Mouse (Mus musculus) left cerebral cortex, postnatal 4 days (tissue): ENCODE data around the gene Bend5. TPM values are rescaled to one million over a fixed set of nuclear protein-coding genes. Genes with fewer than 3 reads are reported as not detected.

Experiments used
- DNase-seq: peaks from one replicate; pipeline ENCODE4 v3.0.0-alpha.2; 2022
- intact Hi-C: fragments of 180-260 bp; cut with DNase I; formaldehyde crosslinking; loops from one replicate; pipeline ENCODE4 v1.15.1; 2025
- total RNA-seq, 2 experiments: library from RNA; stranded (reverse); gene quantifications; 2 replicates each; pipeline ENCODE4 v1.2.3; 2021

The Bend5 gene
- total RNA-seq, 2 experiments from 2014 or later, result 25.4 to 28.5 TPM

DNA sequence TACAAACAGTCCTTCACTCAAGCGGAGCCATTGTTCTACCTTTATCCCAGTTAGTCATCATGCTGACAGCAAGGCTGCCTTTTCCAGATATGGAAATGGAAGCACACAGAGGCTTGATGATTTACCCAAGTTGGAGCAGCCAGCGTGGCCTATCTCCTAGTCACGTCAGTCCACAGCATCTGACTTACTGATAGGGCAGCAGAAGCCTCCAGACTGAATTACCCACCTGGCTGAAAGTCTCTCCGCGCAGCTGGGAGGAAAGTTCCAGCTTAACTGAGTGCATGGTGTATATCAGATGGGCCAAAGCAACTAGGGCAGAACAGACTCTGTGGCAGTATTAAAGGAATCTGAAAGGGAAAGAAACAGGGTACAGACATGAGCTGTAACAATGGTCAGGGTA, 68.7 kb downstream of the Bend5 start:
- DNase-seq, result no peak
- intact Hi-C loops, result no loop called here

DNA sequence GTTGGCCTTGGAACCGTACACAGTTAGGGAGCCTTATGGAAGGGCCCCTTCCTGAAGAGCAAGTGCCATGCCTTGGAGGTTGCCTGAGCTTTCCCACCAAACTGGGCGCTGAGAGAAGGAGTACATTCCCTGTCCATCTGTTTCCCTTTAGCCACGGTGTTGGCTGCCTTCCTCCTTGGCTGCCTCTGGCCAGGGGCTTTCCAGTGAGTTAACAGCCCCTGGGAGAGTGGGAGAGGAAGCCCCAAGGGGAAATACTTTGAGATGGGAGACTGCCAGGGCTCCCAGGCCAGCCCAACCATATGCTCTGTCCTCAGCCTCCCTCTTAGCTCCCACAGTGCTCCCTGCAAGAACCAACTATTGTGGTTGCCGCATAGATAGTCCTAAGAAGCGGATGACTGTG, 70.4 kb downstream of the Bend5 start:
- peak; percentile 67 for DNase-seq
- intact Hi-C loops, result no loop called here

DNA sequence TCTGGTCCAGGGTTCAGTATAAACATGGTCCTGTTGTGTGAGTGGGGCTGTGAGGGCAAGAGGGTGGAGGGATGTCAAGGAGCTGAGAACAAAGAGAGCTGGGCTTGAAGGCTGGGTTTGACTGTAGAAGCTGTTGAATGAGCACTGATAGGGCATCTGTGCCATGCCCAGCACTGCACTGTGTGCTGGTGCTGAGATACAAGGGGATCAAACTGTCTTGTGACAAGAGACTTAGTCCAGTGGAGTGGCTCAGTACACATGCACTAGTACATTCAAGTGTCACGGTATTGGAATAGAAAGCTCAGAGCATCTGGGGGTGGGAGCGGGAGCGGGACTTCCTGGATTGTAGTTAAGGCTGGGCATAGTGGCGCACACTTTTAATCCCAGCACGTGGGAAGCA, 71.4 kb downstream of the Bend5 start:
- intact Hi-C loops, result no loop called here
- no peak for DNase-seq

DNA sequence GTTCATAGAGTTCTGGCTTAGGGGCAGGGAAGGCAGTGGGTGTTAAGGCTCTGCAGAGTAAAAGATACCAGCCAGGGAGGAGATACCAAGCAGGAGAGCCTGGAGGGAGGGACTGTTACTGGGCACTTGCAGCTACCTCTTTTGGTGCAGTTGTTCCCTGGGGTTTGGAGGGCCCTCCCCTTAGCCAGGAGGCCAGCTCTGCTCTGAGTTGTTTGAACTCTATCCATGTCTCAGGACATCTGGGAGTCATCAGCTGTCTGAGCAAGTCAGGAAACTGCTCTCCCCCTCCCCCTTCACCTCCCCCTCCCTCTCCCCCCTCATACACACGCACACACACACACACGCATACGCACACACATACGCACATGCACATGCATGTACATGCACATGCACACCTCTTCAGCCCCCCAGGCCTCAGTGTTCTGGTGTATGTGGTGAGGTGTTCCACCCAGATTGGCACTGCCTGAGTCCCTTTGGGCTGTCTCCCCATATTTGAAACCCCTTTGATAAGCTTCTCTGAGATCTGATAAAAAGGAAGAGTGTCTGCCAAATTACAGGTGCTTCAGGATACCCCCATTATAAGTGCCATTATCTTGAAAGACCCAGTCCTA, 72.5 kb downstream of the Bend5 start:
- intact Hi-C loops, result no loop called here
- no peak for DNase-seq

DNA sequence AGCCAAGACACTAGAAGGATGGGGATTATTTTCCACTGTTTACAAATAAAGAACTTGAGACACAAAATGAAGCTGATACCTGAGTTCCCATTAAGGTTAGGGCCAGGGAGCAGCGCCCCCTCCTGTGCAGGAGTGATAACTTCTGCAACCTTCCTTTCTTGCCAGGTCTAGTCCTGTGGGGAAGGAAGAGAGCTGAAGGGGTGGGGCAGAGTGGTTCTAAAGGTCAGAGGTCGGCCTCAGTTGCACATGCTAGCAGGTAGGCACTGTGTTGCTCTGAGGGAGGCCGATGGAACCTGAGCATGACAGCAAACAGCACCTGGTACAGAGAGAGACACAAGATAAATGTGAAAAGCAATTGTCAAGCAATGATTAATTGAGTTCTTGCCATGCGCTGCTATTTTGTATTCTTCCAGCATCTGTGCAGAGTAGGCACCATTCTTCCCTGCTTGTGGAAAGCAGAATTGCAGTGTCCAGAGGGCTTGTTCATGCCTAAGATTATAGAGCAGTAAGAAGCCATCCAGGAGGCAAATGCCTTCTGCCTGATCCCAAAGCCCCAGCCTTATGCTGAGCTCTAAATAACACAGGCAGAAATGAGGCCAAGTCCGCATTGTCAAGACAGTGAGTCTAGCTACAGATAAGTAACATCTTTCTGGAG, 79.1 kb downstream of the Bend5 start:
- intact Hi-C loops, result no loop called here
- DNase-seq, result peak; percentile 10

DNA sequence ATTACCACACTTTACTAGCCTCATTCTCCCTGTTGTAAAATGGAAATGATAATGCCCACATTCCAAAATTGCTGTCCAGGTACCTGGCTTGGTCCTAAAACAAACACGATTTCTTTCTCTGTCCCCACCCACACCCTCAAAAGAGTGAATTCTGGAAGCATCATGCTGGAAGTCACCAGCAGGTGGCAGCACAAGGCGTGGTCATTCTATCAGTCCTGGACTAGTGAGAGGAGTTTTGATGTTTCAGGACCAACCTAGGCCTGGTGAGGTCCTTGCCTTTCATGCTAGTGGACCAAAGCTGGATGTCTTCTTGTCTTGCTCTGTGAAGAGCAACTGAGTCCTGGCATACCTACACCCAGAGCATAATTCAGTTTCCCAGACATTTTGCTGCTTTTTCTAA, 81.1 kb downstream of the Bend5 start:
- peak; percentile 82 for DNase-seq
- intact Hi-C loops, result loop anchor here (2.0 kb wide), 1 partner anchor 131 kb away; no protein-coding TSS in a partner anchor

DNA sequence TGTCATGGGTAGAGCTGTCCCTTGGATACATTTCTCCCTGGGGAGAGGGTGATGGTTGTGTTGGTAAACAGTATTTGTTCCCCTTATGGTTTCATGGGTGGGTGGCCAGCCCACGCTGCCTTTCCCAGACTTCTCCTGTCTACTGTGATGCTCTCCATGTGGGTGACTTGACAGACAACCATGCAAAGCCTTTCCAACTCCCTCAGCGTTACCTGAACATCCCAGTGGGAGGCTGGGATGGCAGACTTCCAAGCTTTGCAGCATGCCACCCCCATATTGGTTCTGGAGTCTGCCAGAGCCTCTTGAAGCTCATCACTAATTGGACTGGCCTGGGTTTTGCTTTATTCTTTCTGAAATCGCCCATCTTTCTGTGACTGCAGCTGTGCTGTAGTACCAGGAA, 83.9 kb downstream of the Bend5 start:
- intact Hi-C loops, result no loop called here
- no peak for DNase-seq

- intact Hi-C loops, result no loop called here
Observed at GRCm38 (mm10) chr4:111501441-111501840, 86.6 kb downstream of the Bend5 start.

GRCm38 (mm10) chr4:111502965-111503727, 88.3 kb downstream of the Bend5 start:
- DNase-seq, result no peak
- intact Hi-C loops, result no loop called here

More at GRCm38 (mm10) chr4:111501441-111501840, 86.6 kb downstream of the Bend5 start:
- no peak for DNase-seq

GRCm38 (mm10) chr4:111504952-111505351, 90.1 kb downstream of the Bend5 start:
- intact Hi-C loops, result no loop called here
- no peak for DNase-seq
